Mouse (Mus musculus) midbrain, embryonic 13.5 days (tissue): Measurements from ENCODE around the gene Prom1. TPM values are rescaled to one million over a fixed set of nuclear protein-coding genes. Genes with fewer than 3 reads are reported as not detected.
A peak's percentile ranks its signal among the peaks of the same experiment; 100 is the strongest.
"Not testable (repeated sequence)": the region's sequence is repeated elsewhere in the genome, so short reads cannot be mapped to it uniquely, and the experiment has no call there.

ENCODE experiments used
- ATAC-seq: fragments of 200-750 bp; cut with Nextera tagmentation; 2 replicates; pipeline ENCODE4 v1.8.0; 2017; ENCODE audit warnings: mild to moderate bottlenecking, moderate TSS enrichment, moderate library complexity
- H3K27ac ChIP-seq: fragments of 300-500 bp; sonication (generic); 2 replicates; pipeline ENCODE4 v1.5.1; 2015; ENCODE audit warnings: inconsistent platforms, mild to moderate bottlenecking, moderate library complexity
- H3K27me3 ChIP-seq: fragments of 300-500 bp; sonication (generic); 2 replicates; pipeline ENCODE4 v1.6.1; 2015; ENCODE audit warnings: mild to moderate bottlenecking, inconsistent platforms
- H3K36me3 ChIP-seq: fragments of 300-500 bp; sonication (generic); 2 replicates; pipeline ENCODE4 v1.6.1; 2015; ENCODE audit warnings: mild to moderate bottlenecking, inconsistent platforms
- H3K4me1 ChIP-seq: fragments of 300-500 bp; sonication (generic); replicated peaks from 2 replicates; pipeline ENCODE4 v1.6.1; 2015; ENCODE audit warnings: inconsistent platforms
- H3K4me2 ChIP-seq: fragments of 300-500 bp; sonication (generic); replicated peaks from 2 replicates; pipeline ENCODE4 v1.6.1; 2015; ENCODE audit warnings: moderate library complexity, mild to moderate bottlenecking, inconsistent platforms
- H3K4me3 ChIP-seq: fragments of 300-500 bp; sonication (generic); replicated peaks from 2 replicates; pipeline ENCODE4 v1.5.1; 2015; ENCODE audit warnings: mild to moderate bottlenecking, inconsistent platforms
- H3K9ac ChIP-seq: fragments of 300-500 bp; sonication (generic); replicated peaks from 2 replicates; pipeline ENCODE4 v1.6.1; 2015; ENCODE audit warnings: mild to moderate bottlenecking, inconsistent platforms
- H3K9me3 ChIP-seq: fragments of 300-500 bp; sonication (generic); 2 replicates; pipeline ENCODE4 v1.6.1; 2016; ENCODE audit warnings: mild to moderate bottlenecking, inconsistent platforms
- WGBS: fragments of 180-500 bp; shearing (Covaris S2); methylation state at CpG from one replicate; pipeline ENCODE4 v1.1.7; 2015; 5-methylcytosine and 5-hydroxymethylcytosine counted together
- polyA plus RNA-seq: library from polyadenylated mRNA; unstranded; fragments of >200 nt; fragmentation: Nextera tagmentation; extraction: Ambion mirVana; gene quantifications from 2 replicates; pipeline ENCODE4 v1.2.1, GENCODE M21; 2015

Gene Prom1
- polyA plus RNA-seq, result 60.0 and 69.6 TPM in 2 replicates

- H3K27ac ChIP-seq, result peak within 1 kb of the TSS; percentile 91
Measured at GRCm38 (mm10) chr5:44101231-44102110, at the start of gene Prom1. Gene Prom1 (minus strand): TSS chr5:44102032.

DNA sequence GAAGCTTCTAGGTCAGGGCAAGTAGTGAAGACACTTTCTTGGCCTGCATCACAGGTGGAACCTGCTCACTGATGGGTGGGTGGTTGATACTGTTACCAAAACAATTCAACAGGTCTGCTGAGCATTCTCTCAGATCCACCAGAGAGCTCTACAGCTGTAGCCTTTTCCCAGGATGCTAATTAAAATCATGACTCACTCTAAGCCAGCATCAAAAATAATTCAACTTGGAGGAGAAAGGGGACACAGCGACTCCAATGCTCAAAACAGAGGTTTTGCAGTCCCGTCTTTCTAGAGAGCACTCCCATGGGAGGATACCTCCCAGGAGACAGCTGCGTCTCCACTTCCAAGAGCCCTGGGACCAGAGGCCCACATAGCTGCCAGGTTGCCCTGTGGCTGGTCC is 45.9 kb upstream of the Prom1 start:
- Histone ChIP-seq H3K9ac (no peak overlapping the region), H3K4me1 (peaks cover 5% of the 10 kb centered on the region; the same call in 1 of the 2 replicates), H3K27me3 (no peaks in the 10 kb centered on the region), H3K4me3 (no peak overlapping the region), H3K27ac (no peak overlapping the region), H3K9me3 (0 out of 2 replicates have a peak, but pooled peaks cover 4% of the 10 kb centered on the region), H3K36me3 (no peaks in the 10 kb centered on the region), H3K4me2 (no peak overlapping the region)
- 89% methylated on average over 3 of the region's 3 CpGs for WGBS
- ATAC-seq, result no peak

More at GRCm38 (mm10) chr5:44101231-44102110, at the start of gene Prom1:
- WGBS, result under 1% methylated on average over 44 of the region's 44 CpGs
- Histone ChIP-seq H3K27me3 (no peaks in the 10 kb centered on the region), H3K36me3 (peaks cover 4% of the 10 kb centered on the region; the same call in 1 of the 2 replicates), H3K9me3 (no peaks in the 10 kb centered on the region), H3K9ac (peak within 1 kb of the TSS; percentile 88), H3K4me3 (peak within 1 kb of the TSS; percentile 78), H3K4me2 (peak within 1 kb of the TSS; percentile 94), H3K4me1 (peaks cover 41% of the 10 kb centered on the region)
- ATAC-seq, result peak; percentile 76

GRCm38 (mm10) chr5:44146437-44147332 is 44.9 kb upstream of the Prom1 start:
- WGBS, result 88% methylated on average over 6 of the region's 6 CpGs
- Histone ChIP-seq H3K9me3 (0 out of 2 replicates have a peak, but pooled peaks cover 4% of the 10 kb centered on the region), H3K36me3 (no peaks in the 10 kb centered on the region), H3K27ac (no peak overlapping the region), H3K4me1 (peaks cover 5% of the 10 kb centered on the region; the same call in 1 of the 2 replicates), H3K4me3 (no peak overlapping the region), H3K9ac (no peak overlapping the region), H3K27me3 (no peaks in the 10 kb centered on the region), H3K4me2 (no peak overlapping the region)
- ATAC-seq, result no peak

DNA sequence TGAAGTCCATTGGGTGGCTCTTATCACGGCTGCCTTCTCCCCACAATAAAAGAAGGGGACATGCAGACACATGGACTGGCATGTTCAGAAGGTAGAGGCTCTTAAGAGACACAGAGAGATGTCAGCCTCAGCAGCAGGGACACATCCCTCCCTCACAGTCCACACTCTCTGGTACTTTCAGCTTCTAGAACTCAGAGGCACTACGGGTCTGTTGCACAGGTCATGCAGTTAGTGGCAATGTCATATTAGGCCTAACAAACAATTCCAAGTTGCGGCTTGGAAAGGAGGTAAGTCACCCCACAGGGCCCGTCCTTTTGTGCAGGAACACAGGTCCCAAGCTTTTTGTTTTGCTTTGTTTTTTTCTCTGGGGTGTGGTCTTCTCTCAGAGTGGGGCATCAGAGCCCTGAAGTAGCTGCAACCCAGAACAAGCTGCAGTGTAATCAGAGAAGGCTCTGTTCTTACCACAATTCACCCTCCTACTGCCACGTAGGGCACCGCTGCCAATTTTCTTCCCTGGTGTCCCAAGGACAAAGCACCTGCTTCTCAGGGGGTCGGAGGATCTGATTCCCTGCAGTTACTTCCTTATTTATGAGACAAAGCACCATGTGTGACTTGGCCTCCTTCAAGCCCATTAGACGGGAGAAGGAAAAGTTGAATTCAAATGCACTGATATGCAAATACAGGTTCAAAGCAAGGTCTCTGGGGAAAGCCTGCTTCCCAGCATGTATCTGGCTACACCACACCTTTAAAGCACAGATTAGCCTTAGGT is 41.8 kb upstream of the Prom1 start:
- 24% methylated on average over 8 of the region's 8 CpGs for WGBS
- Histone ChIP-seq H3K36me3 (no peaks in the 10 kb centered on the region), H3K27me3 (no peaks in the 10 kb centered on the region), H3K27ac (no peak overlapping the region), H3K9ac (no peak overlapping the region), H3K4me3 (no peak overlapping the region), H3K4me2 (no peak overlapping the region), H3K9me3 (no peaks in the 10 kb centered on the region), H3K4me1 (peaks cover 5% of the 10 kb centered on the region; the same call in 1 of the 2 replicates)
- no peak for ATAC-seq

DNA sequence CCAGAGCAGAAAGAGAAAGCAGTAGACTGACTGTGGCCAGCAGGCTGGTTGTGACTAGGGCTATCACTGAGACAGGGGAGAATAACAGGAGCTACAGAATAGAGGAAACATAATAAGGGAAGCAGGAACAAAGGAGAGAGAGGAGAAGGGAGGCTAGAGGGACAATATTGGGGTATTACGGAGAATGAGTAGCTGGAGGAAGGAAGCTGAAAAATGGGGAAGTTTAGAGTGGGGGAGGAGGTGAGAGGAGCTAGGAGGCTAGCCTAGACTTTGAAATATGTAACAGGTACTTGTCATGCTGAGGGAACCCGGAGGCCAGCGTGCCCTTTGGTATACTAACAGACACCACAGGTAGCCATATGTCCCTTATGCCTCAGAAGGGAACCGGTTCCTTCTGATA is 25.7 kb upstream of the Prom1 start:
- Histone ChIP-seq H3K4me1 (no peaks in the 10 kb centered on the region), H3K9ac (no peak overlapping the region), H3K4me2 (no peak overlapping the region), H3K9me3 (no peaks in the 10 kb centered on the region), H3K27me3 (no peaks in the 10 kb centered on the region), H3K36me3 (no peaks in the 10 kb centered on the region), H3K4me3 (no peak overlapping the region), H3K27ac (no peak overlapping the region)
- 77% methylated on average over 4 of the region's 4 CpGs for WGBS
- ATAC-seq, result no peak

- H3K9ac ChIP-seq, H3K4me1 ChIP-seq, H3K36me3 ChIP-seq, H3K9me3 ChIP-seq, H3K27me3 ChIP-seq, ATAC-seq, H3K4me2 ChIP-seq, H3K27ac ChIP-seq, H3K4me3 ChIP-seq: not testable (repeated sequence)
- WGBS, result 91% methylated on average over 8 of the region's 8 CpGs
Measured at GRCm38 (mm10) chr5:44126574-44126973, 24.7 kb upstream of the Prom1 start.

DNA sequence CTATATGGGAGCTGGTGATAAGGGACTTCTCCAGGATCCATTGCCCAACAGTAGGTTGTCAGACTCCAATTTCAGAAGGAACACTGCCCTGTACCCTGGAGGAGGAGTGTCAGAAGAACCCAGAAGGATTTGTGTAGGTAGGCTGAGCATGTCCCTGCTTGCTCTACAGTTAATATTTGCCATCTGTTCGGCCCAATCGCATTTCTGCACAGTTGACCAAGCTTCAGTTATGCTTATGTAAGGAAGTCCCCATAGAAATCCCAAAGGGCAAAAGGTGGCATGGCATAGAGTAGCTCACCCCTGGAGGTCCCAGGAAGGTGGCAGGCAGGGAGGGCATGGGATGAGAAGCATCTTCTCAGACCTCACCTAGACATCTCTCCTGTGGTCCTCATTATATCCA is 19.6 kb upstream of the Prom1 start:
- Histone ChIP-seq H3K4me3 (no peak overlapping the region), H3K27ac (no peak overlapping the region), H3K27me3 (no peaks in the 10 kb centered on the region), H3K9me3 (no peaks in the 10 kb centered on the region), H3K9ac (no peak overlapping the region), H3K4me1 (no peaks in the 10 kb centered on the region), H3K4me2 (no peak overlapping the region), H3K36me3 (no peaks in the 10 kb centered on the region)
- ATAC-seq, result no peak
- WGBS, result 89% methylated on average over 2 of the region's 2 CpGs

DNA sequence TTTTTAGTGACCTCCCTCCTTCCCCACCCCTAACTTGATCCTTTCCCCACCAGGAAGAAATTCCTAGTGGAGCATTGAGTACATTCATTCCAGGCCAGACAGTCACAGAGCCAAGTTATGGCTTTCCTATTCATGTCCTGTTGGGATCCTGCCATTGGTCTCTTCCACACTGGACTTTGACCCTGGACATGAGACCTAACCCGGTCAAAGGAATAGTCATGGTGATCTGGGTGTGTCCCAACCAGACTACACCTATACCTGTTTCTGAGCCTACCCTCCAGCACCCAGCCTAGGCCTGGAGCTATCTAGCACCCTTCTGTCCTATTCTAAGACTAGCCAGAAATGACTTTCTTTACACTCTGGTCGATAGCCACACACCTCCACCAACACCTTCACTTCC is 11.3 kb upstream of the Prom1 start:
- no peak overlapping the region for H3K4me2 ChIP-seq
- H3K4me3 ChIP-seq, result no peak overlapping the region
- H3K27ac ChIP-seq, result no peak overlapping the region
- H3K36me3 ChIP-seq, result no peaks in the 10 kb centered on the region
- no peaks in the 10 kb centered on the region for H3K27me3 ChIP-seq
- H3K9ac ChIP-seq, result no peak overlapping the region
- WGBS, result 92% methylated on average over 2 of the region's 2 CpGs
- H3K9me3 ChIP-seq, result no peaks in the 10 kb centered on the region
- no peak for ATAC-seq
- H3K4me1 ChIP-seq, result no peaks in the 10 kb centered on the region

GRCm38 (mm10) chr5:44109121-44109520 is 7.3 kb upstream of the Prom1 start:
- Histone ChIP-seq H3K9ac (no peak overlapping the region), H3K4me3 (no peak overlapping the region), H3K4me1 (no peaks in the 10 kb centered on the region), H3K9me3 (no peaks in the 10 kb centered on the region; the same call in 1 of the 2 replicates), H3K27ac (no peak overlapping the region), H3K27me3 (no peaks in the 10 kb centered on the region), H3K36me3 (no peaks in the 10 kb centered on the region), H3K4me2 (no peak overlapping the region)
- WGBS, result 75% methylated on average over 2 of the region's 2 CpGs
- no peak for ATAC-seq

GRCm38 (mm10) chr5:44108125-44108524 is 6.3 kb upstream of the Prom1 start:
- ATAC-seq, result no peak
- 92% methylated on average over 4 of the region's 4 CpGs for WGBS
- no peaks in the 10 kb centered on the region for H3K4me1 ChIP-seq
- no peak overlapping the region for H3K4me3 ChIP-seq
- H3K36me3 ChIP-seq, result no peaks in the 10 kb centered on the region
- H3K4me2 ChIP-seq, result no peak overlapping the region
- H3K9me3 ChIP-seq, result no peaks in the 10 kb centered on the region; the same call in 1 of the 2 replicates
- no peaks in the 10 kb centered on the region for H3K27me3 ChIP-seq
- H3K27ac ChIP-seq, result no peak overlapping the region
- no peak overlapping the region for H3K9ac ChIP-seq

DNA sequence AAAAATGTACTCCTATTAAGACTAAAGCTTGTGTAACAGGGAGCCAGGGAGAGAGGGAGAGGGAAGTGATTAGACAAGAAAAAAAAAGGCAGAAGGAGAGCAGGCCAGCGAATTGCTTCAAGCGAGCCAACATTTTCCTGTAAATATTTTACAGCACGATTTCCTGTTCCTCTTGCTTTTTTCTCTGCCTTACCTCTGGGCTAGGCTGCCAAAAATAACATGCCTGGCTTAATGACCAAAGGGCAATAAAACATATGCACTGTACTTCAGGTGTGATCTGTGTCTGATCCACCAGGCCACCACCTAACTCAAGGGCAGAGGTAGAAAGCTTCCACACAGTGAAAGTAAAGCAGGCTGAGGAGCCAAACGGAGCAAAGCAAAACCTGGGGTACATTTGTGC is 3.4 kb upstream of the Prom1 start:
- H3K9ac ChIP-seq, result no peak overlapping the region
- ATAC-seq, result no peak

More for the DNA sequence above, 3.4 kb upstream of the Prom1 start:
- Histone ChIP-seq H3K27ac (no peak overlapping the region), H3K4me3 (no peak overlapping the region), H3K36me3 (no peaks in the 10 kb centered on the region), H3K27me3 (no peaks in the 10 kb centered on the region), H3K4me2 (no peak overlapping the region), H3K9me3 (no peaks in the 10 kb centered on the region; the same call in 1 of the 2 replicates), H3K4me1 (peaks cover 13% of the 10 kb centered on the region)
- 84% methylated on average over 4 of the region's 4 CpGs for WGBS
